Mouse (Mus musculus) myocyte (in vitro differentiated cells): Measurements from ENCODE around the gene Gm28168.

Experiments used
- MAX ChIP-seq: IDR thresholded peaks from one replicate; pipeline ENCODE4 v1.6.1; 2011; ENCODE audit warnings: low read depth, mild to moderate bottlenecking, control low read depth
- MYOG ChIP-seq, 3 experiments: IDR thresholded peaks; one replicate each; pipeline ENCODE4 v1.6.1; 2011; ENCODE audit warnings: control low read depth in 2 of 3, low read depth in 2 of 3, mild to moderate bottlenecking in 2 of 3; ENCODE audit not compliant: insufficient read length in 2 of 3, control insufficient read depth in 1 of 3, insufficient read depth in 1 of 3
- POLR2A ChIP-seq: IDR thresholded peaks from one replicate; pipeline ENCODE4 v1.6.1; 2011; ENCODE audit warnings: low read depth, mild to moderate bottlenecking, control low read depth, moderate library complexity; ENCODE audit not compliant: insufficient read length
- POLR2AphosphoS2 ChIP-seq: IDR thresholded peaks from one replicate; pipeline ENCODE4 v1.6.1; 2011; ENCODE audit warnings: low read depth, control low read depth; ENCODE audit not compliant: insufficient read length
- TCF12 ChIP-seq: IDR thresholded peaks from one replicate; pipeline ENCODE4 v1.6.1; 2011; ENCODE audit warnings: mild to moderate bottlenecking, control low read depth; ENCODE audit not compliant: poor library complexity, insufficient read depth, severe bottlenecking

DNA sequence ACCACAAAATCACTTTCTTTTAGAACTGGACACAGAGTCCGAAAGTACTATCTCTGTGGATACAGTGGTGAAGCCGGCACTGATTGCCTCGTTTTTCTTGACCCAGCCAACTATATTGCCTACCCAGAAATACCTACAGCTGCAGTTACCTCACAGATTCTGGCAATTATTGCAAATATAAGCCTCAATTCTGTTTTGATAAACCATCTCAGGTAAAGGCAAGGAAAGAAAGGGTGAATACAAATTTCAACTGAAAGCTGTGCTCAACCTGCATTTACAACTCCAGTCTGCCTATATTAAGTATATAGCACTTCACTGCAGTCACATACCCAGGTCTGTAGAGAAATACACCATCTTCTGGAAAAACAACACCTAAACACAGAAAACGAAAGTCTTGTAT is 37.8 kb downstream of the Gm28168 start, which contains the start of gene Gm7145:
- no peak for TF ChIP-seq MAX
- no peak for TF ChIP-seq TCF12
- TF ChIP-seq POLR2A, result no peak
- no peak for TF ChIP-seq MYOG (IDR thresholded peaks at IDR 0.05; ENCODE audit: control insufficient read depth in 1 of 3, insufficient read depth in 1 of 3, insufficient read length in 2 of 3, low read depth in 2 of 3)
- no peak for TF ChIP-seq POLR2AphosphoS2
